Mouse (Mus musculus): ENCODE data around the gene Gm17268. TPM values are rescaled to one million over a fixed set of nuclear protein-coding genes. Genes with fewer than 3 reads are reported as not detected.

The Gm17268 gene
- total and polyA plus RNA-seq, 2 experiments from 2014 or later, result not detected

DNA sequence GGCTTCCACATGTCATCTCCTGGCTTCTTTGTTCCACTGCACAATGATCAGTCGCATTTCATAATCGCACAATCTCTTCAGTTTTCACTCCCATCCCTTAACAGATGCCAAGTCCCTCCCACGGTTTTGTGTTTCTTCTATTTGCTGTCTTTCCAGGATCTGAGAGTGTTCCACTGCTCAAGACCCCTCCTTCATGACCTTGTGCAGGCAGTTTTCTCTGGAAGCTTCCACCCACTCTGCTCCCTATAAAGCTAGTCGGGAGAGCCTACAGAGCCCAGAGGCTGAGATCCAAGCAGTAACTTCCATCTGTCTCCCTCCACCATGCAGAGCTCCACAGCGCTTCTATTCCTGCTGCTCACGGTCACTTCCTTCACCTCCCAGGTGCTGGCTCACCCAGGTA is 19.3 kb upstream of the Gm17268 start, which contains the start of gene Ccl11:
Ccl11 (plus strand) TSS at position 178 of the 400 bp plus-strand sequence.
- 85% methylated on average over 6 of the region's 6 CpGs for WGBS
- no peak for DNase-seq (ENCODE audit: low spot score)

GRCm38 (mm10) chr11:82053849-82054248 is 15.5 kb upstream of the Gm17268 start:
- Histone ChIP-seq H3K9ac (replicated peaks; ENCODE audit: low read length, poor library complexity, severe bottlenecking) (no peak overlapping the region), H3K4me2 (ENCODE audit: low read depth, low read length, poor library complexity, severe bottlenecking) (no peak overlapping the region), H3K4me3 (ENCODE audit: low read depth, low read length) (no peak overlapping the region), H3K9me3 (ENCODE audit: low read length) (no peaks in the 10 kb centered on the region), H3K27me3 (ENCODE audit: insufficient read depth, low read length) (no peaks in the 10 kb centered on the region), H3K4me1 (ENCODE audit: insufficient read depth, low read length) (no peaks in the 10 kb centered on the region), H3K36me3 (ENCODE audit: insufficient read depth, low read length) (no peaks in the 10 kb centered on the region), H3K27ac (ENCODE audit: low read depth, low read length) (no peak overlapping the region)
- WGBS, result 94% methylated on average over 7 of the region's 7 CpGs
- DNase-seq (ENCODE audit: low spot score) (no peak), ATAC-seq (ENCODE audit: low FRiP score) (no peak)
- TF ChIP-seq CTCF (IDR thresholded peaks at IDR 0.05), result no peak

More for the DNA sequence above, 19.3 kb upstream of the Gm17268 start, which contains the start of gene Ccl11:
- no peaks in the 10 kb centered on the region for H3K27me3 ChIP-seq (ENCODE audit: insufficient read depth, low read length)
- no peak for ATAC-seq (ENCODE audit: low FRiP score)
- no peak for TF ChIP-seq CTCF (IDR thresholded peaks at IDR 0.05)
- H3K27ac ChIP-seq (ENCODE audit: low read depth, low read length), result no peak within 1 kb of the TSS
- no peaks in the 10 kb centered on the region for H3K9me3 ChIP-seq (ENCODE audit: low read length)
- no peak within 1 kb of the TSS for H3K4me3 ChIP-seq (ENCODE audit: low read depth, low read length)
- no peak within 1 kb of the TSS for H3K4me2 ChIP-seq (ENCODE audit: low read depth, low read length, poor library complexity, severe bottlenecking)
- no peaks in the 10 kb centered on the region for H3K4me1 ChIP-seq (ENCODE audit: insufficient read depth, low read length)
- no peak within 1 kb of the TSS for H3K9ac ChIP-seq (replicated peaks; ENCODE audit: low read length, poor library complexity, severe bottlenecking)
- no peaks in the 10 kb centered on the region for H3K36me3 ChIP-seq (ENCODE audit: insufficient read depth, low read length)

DNA sequence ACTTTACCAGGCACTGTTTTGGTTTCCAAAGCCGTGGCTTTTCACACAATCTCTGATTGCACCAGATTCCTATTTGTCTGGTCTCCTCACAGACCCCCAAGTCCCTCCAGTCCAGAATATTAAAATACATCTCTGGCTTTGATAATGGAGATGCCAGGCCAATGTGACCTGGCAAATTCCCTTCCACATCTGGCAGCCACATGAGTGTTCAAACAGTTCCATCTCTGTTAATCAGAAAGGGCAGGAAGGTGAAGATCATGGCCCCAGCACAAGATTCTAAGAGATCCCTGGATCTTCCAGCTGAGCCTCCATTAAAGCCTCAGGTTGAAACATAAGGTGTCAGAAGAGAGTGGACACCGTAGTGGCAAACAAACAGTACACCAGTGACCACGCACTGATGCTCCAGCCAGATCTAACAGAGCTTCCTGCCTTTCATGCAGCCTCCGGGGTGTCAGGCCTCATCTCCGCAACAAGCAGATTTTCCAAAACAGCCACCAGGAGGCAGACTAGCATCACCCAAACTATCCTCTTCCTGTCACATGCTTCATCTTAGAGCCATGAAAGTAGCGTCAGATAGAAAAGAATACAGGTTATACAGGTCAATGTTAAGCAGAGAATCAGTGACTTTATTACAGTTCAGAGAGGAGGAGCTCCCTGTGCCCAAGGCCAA is 9.5 kb upstream of the Gm17268 start:
- Histone ChIP-seq H3K9ac (replicated peaks; ENCODE audit: low read length, poor library complexity, severe bottlenecking) (no peak overlapping the region), H3K4me1 (ENCODE audit: insufficient read depth, low read length) (no peaks in the 10 kb centered on the region), H3K36me3 (ENCODE audit: insufficient read depth, low read length) (no peaks in the 10 kb centered on the region), H3K9me3 (ENCODE audit: low read length) (no peaks in the 10 kb centered on the region), H3K4me3 (ENCODE audit: low read depth, low read length) (no peak overlapping the region), H3K4me2 (ENCODE audit: low read depth, low read length, poor library complexity, severe bottlenecking) (no peak overlapping the region), H3K27me3 (ENCODE audit: insufficient read depth, low read length) (no peaks in the 10 kb centered on the region), H3K27ac (ENCODE audit: low read depth, low read length) (no peak overlapping the region)
- ATAC-seq (ENCODE audit: low FRiP score), result no peak
- WGBS, result 48% methylated on average over 6 of the region's 6 CpGs
- peak; percentile 67 for TF ChIP-seq CTCF (IDR thresholded peaks at IDR 0.05)
- DNase-seq (ENCODE audit: low spot score), result peak; percentile 40

GRCm38 (mm10) chr11:82045471-82045870 is 7.1 kb upstream of the Gm17268 start, which contains the start of gene Ccl7:
Gene Ccl7, plus strand, starts transcription at chr11:82045712.
- DNase-seq (ENCODE audit: low spot score) (peak; percentile 56), ATAC-seq (ENCODE audit: low FRiP score) (no peak)
- Histone ChIP-seq H3K4me2 (ENCODE audit: low read depth, low read length, poor library complexity, severe bottlenecking) (no peak within 1 kb of the TSS), H3K9me3 (ENCODE audit: low read length) (no peaks in the 10 kb centered on the region), H3K9ac (replicated peaks; ENCODE audit: low read length, poor library complexity, severe bottlenecking) (no peak within 1 kb of the TSS), H3K4me1 (ENCODE audit: insufficient read depth, low read length) (no peaks in the 10 kb centered on the region), H3K36me3 (ENCODE audit: insufficient read depth, low read length) (no peaks in the 10 kb centered on the region), H3K27ac (ENCODE audit: low read depth, low read length) (no peak within 1 kb of the TSS), H3K4me3 (ENCODE audit: low read depth, low read length) (no peak within 1 kb of the TSS), H3K27me3 (ENCODE audit: insufficient read depth, low read length) (no peaks in the 10 kb centered on the region)
- TF ChIP-seq CTCF (IDR thresholded peaks at IDR 0.05), result no peak
- WGBS, result 69% methylated on average over 3 of the region's 3 CpGs

DNA sequence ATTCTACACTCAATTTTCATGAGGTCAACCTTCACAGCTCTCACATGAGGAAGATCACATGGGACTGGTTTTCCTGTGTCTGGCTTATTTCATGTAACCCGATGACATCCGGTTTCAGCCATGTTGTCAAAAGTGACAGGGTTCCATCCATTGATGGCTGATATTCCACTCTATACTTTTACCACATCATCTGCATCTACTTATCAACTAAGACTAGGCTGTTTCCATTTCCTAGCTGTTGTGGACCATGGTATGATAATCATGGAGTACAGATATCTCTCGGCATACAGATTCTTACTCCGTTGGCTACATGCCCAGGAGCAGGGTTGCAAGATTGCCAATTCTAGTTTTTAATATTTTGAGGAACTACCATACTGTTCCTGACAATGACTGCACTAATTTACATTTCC is 3.3 kb upstream of the Gm17268 start:
- Histone ChIP-seq H3K9ac (replicated peaks; ENCODE audit: low read length, poor library complexity, severe bottlenecking) (no peak overlapping the region), H3K9me3 (ENCODE audit: low read length) (no peaks in the 10 kb centered on the region), H3K4me1 (ENCODE audit: insufficient read depth, low read length) (no peaks in the 10 kb centered on the region), H3K4me3 (ENCODE audit: low read depth, low read length) (no peak overlapping the region), H3K4me2 (ENCODE audit: low read depth, low read length, poor library complexity, severe bottlenecking) (no peak overlapping the region), H3K27ac (ENCODE audit: low read depth, low read length) (no peak overlapping the region), H3K27me3 (ENCODE audit: insufficient read depth, low read length) (no peaks in the 10 kb centered on the region), H3K36me3 (ENCODE audit: insufficient read depth, low read length) (no peaks in the 10 kb centered on the region)
- WGBS, result 88% methylated on average over 4 of the region's 4 CpGs
- TF ChIP-seq CTCF (IDR thresholded peaks at IDR 0.05), result no peak
- no peak for ATAC-seq (ENCODE audit: low FRiP score)
- no peak for DNase-seq (ENCODE audit: low spot score)

- no peak overlapping the region for H3K9ac ChIP-seq (replicated peaks; ENCODE audit: low read length, poor library complexity, severe bottlenecking)
- ATAC-seq (ENCODE audit: low FRiP score), result no peak
- no peaks in the 10 kb centered on the region for H3K9me3 ChIP-seq (ENCODE audit: low read length)
- no peak for TF ChIP-seq CTCF (IDR thresholded peaks at IDR 0.05)
- no peaks in the 10 kb centered on the region for H3K36me3 ChIP-seq (ENCODE audit: insufficient read depth, low read length)
- no peaks in the 10 kb centered on the region for H3K4me1 ChIP-seq (ENCODE audit: insufficient read depth, low read length)
- DNase-seq (ENCODE audit: low spot score), result no peak
- no peaks in the 10 kb centered on the region for H3K27me3 ChIP-seq (ENCODE audit: insufficient read depth, low read length)
- WGBS, result 83% methylated on average over 3 of the region's 3 CpGs
- no peak overlapping the region for H3K4me3 ChIP-seq (ENCODE audit: low read depth, low read length)
- H3K27ac ChIP-seq (ENCODE audit: low read depth, low read length), result no peak overlapping the region
- no peak overlapping the region for H3K4me2 ChIP-seq (ENCODE audit: low read depth, low read length, poor library complexity, severe bottlenecking)
These were observed 834 bp upstream of the Gm17268 start for GRCm38 (mm10) chr11:82039132-82039660.

Measured in midbrain, postnatal 0 days (tissue).